Mouse (Mus musculus): ENCODE measurements around the gene Epha8. TPM values are rescaled to one million over a fixed set of nuclear protein-coding genes. Genes with fewer than 3 reads are reported as not detected.

The Epha8 gene
- polyA plus RNA-seq (2017; shearing (Covaris generic)) = not detected

GRCm38 (mm10) chr4:136956751-136957446 lies at the start of gene Epha8:
Gene Epha8, minus strand, starts transcription at chr4:136956816.
- no peak for ATAC-seq

- no peak for ATAC-seq
Observed at GRCm38 (mm10) chr4:137001825-137002224, 45.2 kb upstream of the Epha8 start.

- no peak for ATAC-seq
Observed at GRCm38 (mm10) chr4:137001020-137001419, 44.4 kb upstream of the Epha8 start.

- ATAC-seq = no peak
Observed at GRCm38 (mm10) chr4:136998371-136998770, 41.8 kb upstream of the Epha8 start.

- ATAC-seq = no peak
Observed at GRCm38 (mm10) chr4:136997723-136998345, 41.2 kb upstream of the Epha8 start.

- no peak for ATAC-seq
Observed at GRCm38 (mm10) chr4:136996933-136997332, 40.3 kb upstream of the Epha8 start.

- no peak for ATAC-seq
Observed at GRCm38 (mm10) chr4:136995361-136995760, 38.7 kb upstream of the Epha8 start.

- ATAC-seq = no peak
Observed at GRCm38 (mm10) chr4:136981993-136982695, 25.5 kb upstream of the Epha8 start.

GRCm38 (mm10) chr4:136981347-136981746 lies 24.7 kb upstream of the Epha8 start:
- no peak for ATAC-seq

- no peak for ATAC-seq
Observed at GRCm38 (mm10) chr4:136980921-136981320, 24.3 kb upstream of the Epha8 start.

- ATAC-seq = no peak
Observed at GRCm38 (mm10) chr4:136977244-136977643, 20.6 kb upstream of the Epha8 start.

GRCm38 (mm10) chr4:136970939-136971338 lies 14.3 kb upstream of the Epha8 start:
- ATAC-seq = no peak

- ATAC-seq = no peak
Observed at GRCm38 (mm10) chr4:136969503-136970276, 13.1 kb upstream of the Epha8 start.

- ATAC-seq = no peak
Observed at GRCm38 (mm10) chr4:136969096-136969495, 12.5 kb upstream of the Epha8 start.

GRCm38 (mm10) chr4:136967511-136967910 lies 10.9 kb upstream of the Epha8 start:
- ATAC-seq = no peak

GRCm38 (mm10) chr4:136966493-136967390 lies 10.1 kb upstream of the Epha8 start:
- no peak for ATAC-seq

- ATAC-seq = no peak
Observed at GRCm38 (mm10) chr4:136964990-136965421, 8.4 kb upstream of the Epha8 start.

- no peak for ATAC-seq
Observed at GRCm38 (mm10) chr4:136962447-136962846, 5.8 kb upstream of the Epha8 start.

GRCm38 (mm10) chr4:136961642-136962285 lies 5.1 kb upstream of the Epha8 start:
- ATAC-seq = no peak

- no peak for ATAC-seq
Observed at GRCm38 (mm10) chr4:136960581-136960980, 4.0 kb upstream of the Epha8 start.

GRCm38 (mm10) chr4:136960068-136960467 lies 3.5 kb upstream of the Epha8 start:
- ATAC-seq = no peak
